Mouse (Mus musculus) spleen, postnatal 4 days (tissue): ENCODE results near the gene Ccdc24.

Source experiments
- DNase-seq, 2 experiments: peaks; one replicate each; pipeline ENCODE4 v3.0.0; 2022; ENCODE audit warnings: low spot score in 2 of 2

Gene Ccdc24

GRCm38 (mm10) chr4:117830124-117830551, 42.2 kb downstream of the Ccdc24 start:
- DNase-seq, result peak; percentile 86 to 89

GRCm38 (mm10) chr4:117829260-117830123, 42.9 kb downstream of the Ccdc24 start:
- DNase-seq, result peak; percentile 82 to 88

DNA sequence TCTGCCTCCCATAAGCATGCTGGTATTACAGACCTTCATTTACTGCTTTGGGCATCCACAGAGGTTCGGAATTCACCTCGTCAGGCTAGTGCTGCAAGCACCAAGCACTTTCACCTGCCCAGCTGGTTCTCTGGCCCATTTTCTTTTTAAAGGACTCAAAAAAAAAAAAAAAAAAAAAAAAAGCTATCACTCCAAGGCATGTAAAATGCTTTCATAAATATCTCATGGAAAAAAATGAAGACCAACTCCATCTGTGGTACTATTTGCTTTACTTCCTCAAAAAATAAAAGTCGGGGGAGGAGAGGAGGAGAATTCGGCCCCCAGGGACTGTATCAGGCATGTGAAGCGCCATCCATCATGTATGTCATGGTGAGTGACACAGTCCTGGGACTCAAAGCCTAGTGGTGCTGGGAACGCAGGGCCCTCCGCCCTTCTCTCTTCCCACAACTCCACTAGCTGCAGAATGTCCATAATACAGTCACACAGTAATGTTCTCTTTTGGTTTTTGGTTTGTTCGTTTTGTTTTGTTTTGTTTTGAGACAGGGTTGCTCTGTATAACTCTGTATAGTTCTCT, 43.7 kb downstream of the Ccdc24 start:
- no peak for DNase-seq

DNA sequence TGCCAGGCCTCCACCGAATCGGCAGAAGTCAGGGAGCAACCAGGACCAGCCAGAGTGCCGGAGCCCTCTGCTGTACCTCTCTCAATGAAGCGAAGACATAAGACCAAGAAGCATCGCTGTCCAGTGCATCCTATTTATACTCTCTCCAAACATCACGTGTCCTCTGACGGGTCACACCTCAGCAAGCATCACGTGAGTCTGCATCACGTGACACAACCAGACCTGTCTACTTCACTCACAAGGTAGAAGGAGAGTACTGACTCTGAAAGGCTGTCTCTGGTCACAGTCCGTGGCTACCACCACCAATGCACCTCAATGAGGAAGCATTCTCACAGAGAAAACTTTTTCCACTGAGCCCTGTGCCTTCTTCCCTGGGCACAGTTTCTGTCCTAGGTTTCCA, 54.3 kb downstream of the Ccdc24 start:
- DNase-seq, result no peak

- no peak for DNase-seq
These were observed 55.6 kb downstream of the Ccdc24 start for GRCm38 (mm10) chr4:117816776-117817175.
